Mouse (Mus musculus): Measurements from ENCODE around the gene Daam1.

Daam1 gene

GRCm38 (mm10) chr12:71830607-71831257 is at the start of gene Daam1:
Daam1 (plus strand) TSS chr12:71831078.
- peak; percentile 85 to 94 for DNase-seq (ENCODE audit: low spot score in 2 of 2)

GRCm38 (mm10) chr12:71781220-71781619 is 49.7 kb upstream of the Daam1 start:
- no peak for DNase-seq (ENCODE audit: low spot score in 2 of 2)

GRCm38 (mm10) chr12:71783970-71784369 is 46.9 kb upstream of the Daam1 start:
- no peak for DNase-seq (ENCODE audit: low spot score in 2 of 2)

GRCm38 (mm10) chr12:71784666-71785255 is 46.1 kb upstream of the Daam1 start:
- DNase-seq (ENCODE audit: low spot score in 2 of 2), result no peak

- DNase-seq (ENCODE audit: low spot score in 2 of 2), result no peak
Measured at GRCm38 (mm10) chr12:71786521-71786920, 44.4 kb upstream of the Daam1 start.

GRCm38 (mm10) chr12:71788791-71789190 is 42.1 kb upstream of the Daam1 start:
- DNase-seq (ENCODE audit: low spot score in 2 of 2), result no peak

- no peak for DNase-seq (ENCODE audit: low spot score in 2 of 2)
Measured at GRCm38 (mm10) chr12:71790581-71790980, 40.3 kb upstream of the Daam1 start.

GRCm38 (mm10) chr12:71793114-71793513 is 37.8 kb upstream of the Daam1 start:
- DNase-seq (ENCODE audit: low spot score in 2 of 2), result no peak

GRCm38 (mm10) chr12:71795626-71796025 is 35.3 kb upstream of the Daam1 start:
- no peak for DNase-seq (ENCODE audit: low spot score in 2 of 2)

- DNase-seq (ENCODE audit: low spot score in 2 of 2), result no peak
Measured at GRCm38 (mm10) chr12:71796517-71796916, 34.4 kb upstream of the Daam1 start.

GRCm38 (mm10) chr12:71807306-71807705 is 23.6 kb upstream of the Daam1 start:
- no peak for DNase-seq (ENCODE audit: low spot score in 2 of 2)

- DNase-seq (ENCODE audit: low spot score in 2 of 2), result peak in 1 of 2 experiments; percentile 17
Measured at GRCm38 (mm10) chr12:71808631-71809030, 22.2 kb upstream of the Daam1 start.

GRCm38 (mm10) chr12:71809550-71809949 is 21.3 kb upstream of the Daam1 start:
- no peak for DNase-seq (ENCODE audit: low spot score in 2 of 2)

- DNase-seq (ENCODE audit: low spot score in 2 of 2), result no peak
Measured at GRCm38 (mm10) chr12:71812567-71812966, 18.3 kb upstream of the Daam1 start.

GRCm38 (mm10) chr12:71813251-71813650 is 17.6 kb upstream of the Daam1 start:
- DNase-seq (ENCODE audit: low spot score in 2 of 2), result no peak

- no peak for DNase-seq (ENCODE audit: low spot score in 2 of 2)
Measured at GRCm38 (mm10) chr12:71813761-71814160, 17.1 kb upstream of the Daam1 start.

- no peak for DNase-seq (ENCODE audit: low spot score in 2 of 2)
Measured at GRCm38 (mm10) chr12:71820094-71820493, 10.8 kb upstream of the Daam1 start.

- DNase-seq (ENCODE audit: low spot score in 2 of 2), result no peak
Measured at GRCm38 (mm10) chr12:71821272-71821671, 9.6 kb upstream of the Daam1 start.

- no peak for DNase-seq (ENCODE audit: low spot score in 2 of 2)
Measured at GRCm38 (mm10) chr12:71821743-71822142, 9.1 kb upstream of the Daam1 start.

- DNase-seq (ENCODE audit: low spot score in 2 of 2), result no peak
Measured at GRCm38 (mm10) chr12:71824927-71825326, 6.0 kb upstream of the Daam1 start.

- no peak for DNase-seq (ENCODE audit: low spot score in 2 of 2)
Measured at GRCm38 (mm10) chr12:71830139-71830538, 739 bp upstream of the Daam1 start.

- DNase-seq (ENCODE audit: low spot score in 2 of 2), result peak; percentile 12 to 62
Measured at GRCm38 (mm10) chr12:71831258-71832087, 595 bp downstream of the Daam1 start.

GRCm38 (mm10) chr12:71832225-71832624 is 1.3 kb downstream of the Daam1 start:
- DNase-seq (ENCODE audit: low spot score in 2 of 2), result peak; percentile 33 to 48
